Mouse (Mus musculus) embryo, embryonic 9.5 days (tissue): ENCODE measurements at regions not wholly inside any gene's neighbourhood (a gene's known extent, or its start where the extent isn't known, plus 50 kb on each side); places are given as distances from the start of the nearest gene placed in this dataset.
"Not testable (repeated sequence)": the region's sequence is repeated elsewhere in the genome, so short reads cannot be mapped to it uniquely, and the experiment has no call there.

Source experiments
- DNase-seq: peaks from one replicate; pipeline ENCODE4 v3.0.0-alpha.2; 2017; ENCODE audit errors: extremely low spot score

GRCm38 (mm10) chr3:20892916-20893430 lies 526.0 kb upstream of the Agtr1b start:
- no peak for DNase-seq

- DNase-seq, result no peak
These were observed 497.3 kb upstream of the Agtr1b start for GRCm38 (mm10) chr3:20864241-20864640.

- DNase-seq, result no peak
These were observed 464.1 kb upstream of the Agtr1b start for GRCm38 (mm10) chr3:20831038-20831437.

- DNase-seq, result no peak
These were observed 462.4 kb upstream of the Agtr1b start for GRCm38 (mm10) chr3:20829391-20829790.

- DNase-seq, result no peak
These were observed 461.8 kb upstream of the Agtr1b start for GRCm38 (mm10) chr3:20828811-20829210.

GRCm38 (mm10) chr3:20825661-20826334 lies 458.8 kb upstream of the Agtr1b start:
- DNase-seq, result no peak

- no peak for DNase-seq
These were observed 455.2 kb upstream of the Agtr1b start for GRCm38 (mm10) chr3:20822226-20822625.

- DNase-seq, result no peak
These were observed 454.7 kb upstream of the Agtr1b start for GRCm38 (mm10) chr3:20821712-20822111.

- DNase-seq, result no peak
These were observed 453.1 kb upstream of the Agtr1b start for GRCm38 (mm10) chr3:20820047-20820446.

- no peak for DNase-seq
These were observed 452.6 kb upstream of the Agtr1b start for GRCm38 (mm10) chr3:20819586-20819985.

GRCm38 (mm10) chr3:20816613-20817012 lies 449.6 kb upstream of the Agtr1b start:
- DNase-seq, result no peak

- DNase-seq, result no peak
These were observed 427.3 kb upstream of the Agtr1b start for GRCm38 (mm10) chr3:20794256-20794655.

GRCm38 (mm10) chr3:20792503-20792902 lies 425.5 kb upstream of the Agtr1b start:
- DNase-seq, result no peak

- no peak for DNase-seq
These were observed 410.9 kb upstream of the Agtr1b start for GRCm38 (mm10) chr3:20777883-20778282.

GRCm38 (mm10) chr3:20776964-20777304 lies 410.0 kb upstream of the Agtr1b start:
- no peak for DNase-seq

GRCm38 (mm10) chr3:20776128-20776963 lies 409.4 kb upstream of the Agtr1b start:
- no peak for DNase-seq

- DNase-seq, result no peak
These were observed 367.3 kb upstream of the Agtr1b start for GRCm38 (mm10) chr3:20734302-20734701.

- DNase-seq, result no peak
These were observed 365.0 kb upstream of the Agtr1b start for GRCm38 (mm10) chr3:20732005-20732404.

- no peak for DNase-seq
These were observed 363.5 kb upstream of the Agtr1b start for GRCm38 (mm10) chr3:20730481-20730880.

GRCm38 (mm10) chr3:20729776-20730175 lies 362.8 kb upstream of the Agtr1b start:
- not testable (repeated sequence) for DNase-seq

- no peak for DNase-seq
These were observed 347.7 kb upstream of the Agtr1b start for GRCm38 (mm10) chr3:20714671-20715070.

GRCm38 (mm10) chr3:20709661-20710060 lies 342.7 kb upstream of the Agtr1b start:
- no peak for DNase-seq

- no peak for DNase-seq
These were observed 328.4 kb upstream of the Agtr1b start for GRCm38 (mm10) chr3:20695322-20695859.
